Mouse (Mus musculus): ENCODE data around the gene Zdhhc5. TPM values are rescaled to one million over a fixed set of nuclear protein-coding genes. Genes with fewer than 3 reads are reported as not detected.

Zdhhc5 gene
- polyA plus RNA-seq, 1 experiment from 2014 or later, result 28.1 TPM

GRCm38 (mm10) chr2:84650464-84651195 lies 64.3 kb downstream of the Zdhhc5 start, which contains the start of gene Ctnnd1:
Gene Ctnnd1, minus strand, starts transcription at chr2:84650765.
- Histone ChIP-seq H3K36me3 (replicated peaks) (no peaks in the 10 kb centered on the region), H3K4me1 (peaks cover 18% of the 10 kb centered on the region), H3K27me3 (no peaks in the 10 kb centered on the region), H3K27ac (peak within 1 kb of the TSS; percentile 94), H3K4me2 (peak within 1 kb of the TSS; percentile 80), H3K4me3 (replicated peaks) (peak within 1 kb of the TSS; percentile 65), H3K9me3 (no peaks in the 10 kb centered on the region), H3K9ac (peak within 1 kb of the TSS; percentile 80)
- ATAC-seq (ENCODE audit: low FRiP score), result peak; percentile 98
- under 1% methylated on average over 15 of the region's 15 CpGs for WGBS

GRCm38 (mm10) chr2:84649674-84650073 lies 65.3 kb downstream of the Zdhhc5 start:
- Histone ChIP-seq H3K4me2 (peak overlapping the region; percentile 80), H3K4me1 (peaks cover 18% of the 10 kb centered on the region), H3K4me3 (replicated peaks) (peak overlapping the region; percentile 65), H3K36me3 (replicated peaks) (no peaks in the 10 kb centered on the region), H3K27me3 (no peaks in the 10 kb centered on the region), H3K9me3 (no peaks in the 10 kb centered on the region), H3K27ac (0 out of 2 replicates have a peak overlapping the region, but pooled peaks have one; percentile 25), H3K9ac (peak overlapping the region; percentile 80)
- no peak for ATAC-seq (ENCODE audit: low FRiP score)
- 1% methylated on average over 10 of the region's 10 CpGs for WGBS

GRCm38 (mm10) chr2:84648369-84648768 lies 66.6 kb downstream of the Zdhhc5 start:
- H3K9me3 ChIP-seq, result no peaks in the 10 kb centered on the region
- WGBS, result 39% methylated on average over 6 of the region's 6 CpGs
- H3K4me1 ChIP-seq, result peaks cover 18% of the 10 kb centered on the region
- peak overlapping the region; percentile 49 for H3K9ac ChIP-seq
- H3K36me3 ChIP-seq (replicated peaks), result no peaks in the 10 kb centered on the region
- peak overlapping the region; percentile 80 for H3K4me2 ChIP-seq
- no peaks in the 10 kb centered on the region for H3K27me3 ChIP-seq
- peak overlapping the region; percentile 65 for H3K4me3 ChIP-seq (replicated peaks)
- peak overlapping the region; percentile 31; the same call in 1 of the 2 replicates for H3K27ac ChIP-seq
- ATAC-seq (ENCODE audit: low FRiP score), result no peak

GRCm38 (mm10) chr2:84647051-84647568 lies 67.9 kb downstream of the Zdhhc5 start:
- no peaks in the 10 kb centered on the region for H3K9me3 ChIP-seq
- no peak overlapping the region for H3K4me2 ChIP-seq
- peaks cover 18% of the 10 kb centered on the region for H3K4me1 ChIP-seq
- H3K36me3 ChIP-seq (replicated peaks), result no peaks in the 10 kb centered on the region
- no peaks in the 10 kb centered on the region for H3K27me3 ChIP-seq
- 96% methylated on average over 6 of the region's 6 CpGs for WGBS
- no peak for ATAC-seq (ENCODE audit: low FRiP score)
- H3K4me3 ChIP-seq (replicated peaks), result no peak overlapping the region
- no peak overlapping the region for H3K27ac ChIP-seq
- H3K9ac ChIP-seq, result no peak overlapping the region

GRCm38 (mm10) chr2:84646138-84646537 lies 68.8 kb downstream of the Zdhhc5 start:
- WGBS, result 89% methylated on average over 1 of the region's 1 CpGs
- Histone ChIP-seq H3K9ac (no peak overlapping the region), H3K4me1 (peaks cover 18% of the 10 kb centered on the region), H3K4me3 (replicated peaks) (no peak overlapping the region), H3K9me3 (no peaks in the 10 kb centered on the region), H3K27me3 (no peaks in the 10 kb centered on the region), H3K4me2 (no peak overlapping the region), H3K36me3 (replicated peaks) (no peaks in the 10 kb centered on the region), H3K27ac (no peak overlapping the region)
- no peak for ATAC-seq (ENCODE audit: low FRiP score)

GRCm38 (mm10) chr2:84640833-84641232 lies 74.1 kb downstream of the Zdhhc5 start:
- Histone ChIP-seq H3K9ac (no peak overlapping the region), H3K4me2 (no peak overlapping the region), H3K4me3 (replicated peaks) (no peak overlapping the region), H3K4me1 (peaks cover 33% of the 10 kb centered on the region), H3K9me3 (no peaks in the 10 kb centered on the region), H3K27ac (no peak overlapping the region), H3K27me3 (no peaks in the 10 kb centered on the region), H3K36me3 (replicated peaks) (no peaks in the 10 kb centered on the region)
- no peak for ATAC-seq (ENCODE audit: low FRiP score)

- H3K4me1 ChIP-seq, result peaks cover 54% of the 10 kb centered on the region
- no peak overlapping the region for H3K4me2 ChIP-seq
- H3K4me3 ChIP-seq (replicated peaks), result no peak overlapping the region
- H3K27me3 ChIP-seq, result no peaks in the 10 kb centered on the region
- H3K36me3 ChIP-seq (replicated peaks), result no peaks in the 10 kb centered on the region
- no peaks in the 10 kb centered on the region for H3K9me3 ChIP-seq
- H3K27ac ChIP-seq, result no peak overlapping the region
- 77% methylated on average over 5 of the region's 5 CpGs for WGBS
- no peak for ATAC-seq (ENCODE audit: low FRiP score)
- no peak overlapping the region for H3K9ac ChIP-seq
Observed at GRCm38 (mm10) chr2:84638428-84639220, 76.4 kb downstream of the Zdhhc5 start.

MicroRNAs within 50 kb of the gene (microRNA counts, 519-probe panel; counts per million panel counts)
- microRNA mmu-miR-130a, result 7,336 counts per million, percentile 93 among the panel's probes with 10 or more counts

Small RNAs within 50 kb of the gene (microRNA-seq; reads per million reads assigned to microRNA genes)
- 38,498 reads per million, percentile 99 among the genes with 10 or more reads in this experiment for gene Mir130a

Other genes with a start within 250 kb of the Zdhhc5 start
- 9.0 and 9.4 TPM in 2 replicates for gene Tfpi, start 238.4 kb downstream of the Zdhhc5 start, polyA plus RNA-seq (2016; fragmentation: Nextera tagmentation; extraction: Ambion mirVana)
- gene Ctnnd1, start 64.4 kb downstream of the Zdhhc5 start, polyA plus RNA-seq (2016; fragmentation: Nextera tagmentation; extraction: Ambion mirVana), result 52.6 and 53.6 TPM in 2 replicates
- gene Btbd18, start 56.1 kb downstream of the Zdhhc5 start, polyA plus RNA-seq (2016; fragmentation: Nextera tagmentation; extraction: Ambion mirVana), result 0.33 and 0.49 TPM in 2 replicates
- gene Selenoh, start 44.4 kb downstream of the Zdhhc5 start, polyA plus RNA-seq (2016; fragmentation: Nextera tagmentation; extraction: Ambion mirVana), result 448 and 458 TPM in 2 replicates
- gene Gm28635, start 37.1 kb downstream of the Zdhhc5 start, polyA plus RNA-seq (2016; fragmentation: Nextera tagmentation; extraction: Ambion mirVana), result not detected in 2 replicates
- 55.0 and 59.3 TPM in 2 replicates for gene Med19, start 36.8 kb downstream of the Zdhhc5 start, polyA plus RNA-seq (2016; fragmentation: Nextera tagmentation; extraction: Ambion mirVana)
- 175 and 177 TPM in 2 replicates for gene Tmx2, start 36.0 kb downstream of the Zdhhc5 start, polyA plus RNA-seq (2016; fragmentation: Nextera tagmentation; extraction: Ambion mirVana)
- gene Clp1, start 12.2 kb upstream of the Zdhhc5 start, polyA plus RNA-seq (2016; fragmentation: Nextera tagmentation; extraction: Ambion mirVana), result 39.9 and 40.7 TPM in 2 replicates
- 18.7 and 19.6 TPM in 2 replicates for gene Ypel4, start 18.9 kb upstream of the Zdhhc5 start, polyA plus RNA-seq (2016; fragmentation: Nextera tagmentation; extraction: Ambion mirVana)
- gene Gm19426, start 28.5 kb upstream of the Zdhhc5 start, polyA plus RNA-seq (2016; fragmentation: Nextera tagmentation; extraction: Ambion mirVana), result 9.4 and 10.2 TPM in 2 replicates
- gene Serping1, start 60.3 kb upstream of the Zdhhc5 start, polyA plus RNA-seq (2016; fragmentation: Nextera tagmentation; extraction: Ambion mirVana), result 27.6 and 30.3 TPM in 2 replicates
- gene Ube2l6, start 83.6 kb upstream of the Zdhhc5 start, polyA plus RNA-seq (2016; fragmentation: Nextera tagmentation; extraction: Ambion mirVana), result 30.0 and 30.5 TPM in 2 replicates
- gene Smtnl1, start 107.5 kb upstream of the Zdhhc5 start, polyA plus RNA-seq (2016; fragmentation: Nextera tagmentation; extraction: Ambion mirVana), result not detected in 2 replicates
- 36.7 and 42.3 TPM in 2 replicates for gene Timm10, start 111.8 kb upstream of the Zdhhc5 start, polyA plus RNA-seq (2016; fragmentation: Nextera tagmentation; extraction: Ambion mirVana)
- 11.4 and 14.4 TPM in 2 replicates for gene Slc43a1, start 123.7 kb upstream of the Zdhhc5 start, polyA plus RNA-seq (2016; fragmentation: Nextera tagmentation; extraction: Ambion mirVana)
- 5.2 and 7.9 TPM in 2 replicates for gene Rtn4rl2, start 171.5 kb upstream of the Zdhhc5 start, polyA plus RNA-seq (2016; fragmentation: Nextera tagmentation; extraction: Ambion mirVana)
- gene Slc43a3, start 221.4 kb upstream of the Zdhhc5 start, polyA plus RNA-seq (2016; fragmentation: Nextera tagmentation; extraction: Ambion mirVana), result 10.1 and 11.3 TPM in 2 replicates